Mouse (Mus musculus) E14TG2a.4 (cell line): ENCODE measurements around the gene Flt1.

Experiments used
- CTCF ChIP-seq: conservative IDR thresholded peaks from 2 replicates; pipeline ENCODE4 v1.5.1; 2014; ENCODE audit warnings: low read length
- NANOG ChIP-seq: IDR thresholded peaks from 2 replicates; pipeline ENCODE4 v1.6.1; 2014; ENCODE audit warnings: borderline replicate concordance, low read length, mixed read lengths

DNA sequence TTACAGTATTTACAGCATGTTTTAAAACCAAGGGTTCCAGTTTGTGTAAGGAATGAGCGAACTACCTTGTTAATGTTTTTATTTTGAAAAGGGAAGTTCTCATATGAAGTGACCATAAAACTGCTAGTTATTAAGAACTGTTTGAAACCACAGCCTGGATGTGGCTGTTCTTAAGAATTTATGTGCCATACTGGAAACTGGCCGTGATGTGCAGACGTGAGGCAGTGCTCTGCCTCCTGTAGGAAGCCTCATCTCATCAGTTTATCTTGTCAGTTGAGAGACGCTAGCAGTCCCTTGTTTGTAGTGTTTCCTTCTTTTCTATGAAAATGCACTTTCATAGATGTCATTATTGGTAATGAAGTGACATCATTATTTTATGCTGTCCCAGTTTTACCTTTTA is 186.0 kb downstream of the Flt1 start:
- TF ChIP-seq CTCF = no peak
- TF ChIP-seq NANOG = no peak
